Mouse (Mus musculus): ENCODE data around the gene Pdzd3. TPM values are rescaled to one million over a fixed set of nuclear protein-coding genes. Genes with fewer than 3 reads are reported as not detected.
A peak's percentile ranks its signal among the peaks of the same experiment; 100 is the strongest.

Pdzd3 gene
- polyA plus RNA-seq, 1 experiment from 2014 or later = 0.31 TPM

- H3K27ac ChIP-seq (replicated peaks) = peak within 1 kb of the TSS; percentile 56
- peak within 1 kb of the TSS; percentile 60 for H3K9ac ChIP-seq (replicated peaks)
- H3K9me3 ChIP-seq = no peaks in the 10 kb centered on the region
- H3K4me3 ChIP-seq = peak within 1 kb of the TSS; percentile 45
- peaks cover 19% of the 10 kb centered on the region for H3K4me1 ChIP-seq
- H3K36me3 ChIP-seq = no peaks in the 10 kb centered on the region
- WGBS = 83% methylated on average over 6 of the region's 6 CpGs
- peak within 1 kb of the TSS; percentile 72 for H3K4me2 ChIP-seq (replicated peaks)
- 0 out of 2 replicates have a peak, but pooled peaks have one; percentile 41 for ATAC-seq (ENCODE audit: low FRiP score, low read depth)
- no peaks in the 10 kb centered on the region for H3K27me3 ChIP-seq
Observed at GRCm38 (mm10) chr9:44268432-44268831, 17.2 kb upstream of the Pdzd3 start, which contains the start of gene Nlrx1. TSS of gene Nlrx1 (minus strand) at chr9:44268599.

- peak overlapping the region; percentile 60 for H3K9ac ChIP-seq (replicated peaks)
- H3K4me3 ChIP-seq = peak overlapping the region; percentile 45
- peak; percentile 66; the same call in 1 of the 2 replicates for ATAC-seq (ENCODE audit: low FRiP score, low read depth)
- H3K27ac ChIP-seq (replicated peaks) = peak overlapping the region; percentile 56
- no peaks in the 10 kb centered on the region for H3K9me3 ChIP-seq
- H3K27me3 ChIP-seq = no peaks in the 10 kb centered on the region
- peaks cover 19% of the 10 kb centered on the region for H3K4me1 ChIP-seq
- no peaks in the 10 kb centered on the region for H3K36me3 ChIP-seq
- peak overlapping the region; percentile 72 for H3K4me2 ChIP-seq (replicated peaks)
- 6% methylated on average over 28 of the region's 28 CpGs for WGBS
Observed at GRCm38 (mm10) chr9:44268027-44268360, 16.7 kb upstream of the Pdzd3 start.

GRCm38 (mm10) chr9:44267319-44268026 lies 16.2 kb upstream of the Pdzd3 start:
- Histone ChIP-seq H3K36me3 (no peaks in the 10 kb centered on the region), H3K4me3 (peak overlapping the region; percentile 45), H3K4me2 (replicated peaks) (peak overlapping the region; percentile 72), H3K9ac (replicated peaks) (peak overlapping the region; percentile 60), H3K27ac (replicated peaks) (peak overlapping the region; percentile 56), H3K4me1 (peaks cover 19% of the 10 kb centered on the region), H3K27me3 (no peaks in the 10 kb centered on the region), H3K9me3 (no peaks in the 10 kb centered on the region)
- no peak for ATAC-seq (ENCODE audit: low FRiP score, low read depth)
- 4% methylated on average over 23 of the region's 23 CpGs for WGBS

- H3K4me2 ChIP-seq (replicated peaks) = no peak overlapping the region
- H3K9me3 ChIP-seq = no peaks in the 10 kb centered on the region
- H3K9ac ChIP-seq (replicated peaks) = no peak overlapping the region
- WGBS = 66% methylated on average over 8 of the region's 8 CpGs
- H3K27ac ChIP-seq (replicated peaks) = peak overlapping the region; percentile 30; the same call in 1 of the 2 replicates
- H3K36me3 ChIP-seq = no peaks in the 10 kb centered on the region
- H3K4me1 ChIP-seq = peaks cover 19% of the 10 kb centered on the region
- H3K4me3 ChIP-seq = no peak overlapping the region
- no peaks in the 10 kb centered on the region for H3K27me3 ChIP-seq
- no peak for ATAC-seq (ENCODE audit: low FRiP score, low read depth)
Observed at GRCm38 (mm10) chr9:44266478-44267226, 15.4 kb upstream of the Pdzd3 start.

GRCm38 (mm10) chr9:44261388-44261787 lies 10.1 kb upstream of the Pdzd3 start:
- Histone ChIP-seq H3K27ac (replicated peaks) (no peak overlapping the region), H3K4me3 (no peak overlapping the region), H3K9me3 (no peaks in the 10 kb centered on the region), H3K4me2 (replicated peaks) (no peak overlapping the region), H3K4me1 (peaks cover 10% of the 10 kb centered on the region), H3K9ac (replicated peaks) (no peak overlapping the region), H3K36me3 (no peaks in the 10 kb centered on the region), H3K27me3 (no peaks in the 10 kb centered on the region)
- 88% methylated on average over 14 of the region's 14 CpGs for WGBS
- ATAC-seq (ENCODE audit: low FRiP score, low read depth) = no peak

- Histone ChIP-seq H3K4me3 (no peak overlapping the region), H3K27me3 (no peaks in the 10 kb centered on the region), H3K4me1 (peaks cover 25% of the 10 kb centered on the region), H3K9ac (replicated peaks) (no peak overlapping the region), H3K4me2 (replicated peaks) (no peak overlapping the region), H3K9me3 (no peaks in the 10 kb centered on the region), H3K27ac (replicated peaks) (no peak overlapping the region), H3K36me3 (no peaks in the 10 kb centered on the region)
- no peak for ATAC-seq (ENCODE audit: low FRiP score, low read depth)
- WGBS = 82% methylated on average over 10 of the region's 10 CpGs
Observed at GRCm38 (mm10) chr9:44259014-44259413, 7.7 kb upstream of the Pdzd3 start.

GRCm38 (mm10) chr9:44256213-44256612 lies 4.9 kb upstream of the Pdzd3 start:
- H3K4me2 ChIP-seq (replicated peaks) = no peak overlapping the region
- no peak overlapping the region for H3K4me3 ChIP-seq
- 0 out of 2 replicates have a peak, but pooled peaks cover 6% of the 10 kb centered on the region for H3K27me3 ChIP-seq
- no peak overlapping the region for H3K27ac ChIP-seq (replicated peaks)
- H3K9me3 ChIP-seq = no peaks in the 10 kb centered on the region
- no peak overlapping the region for H3K9ac ChIP-seq (replicated peaks)
- H3K4me1 ChIP-seq = peaks cover 35% of the 10 kb centered on the region
- H3K36me3 ChIP-seq = no peaks in the 10 kb centered on the region
- ATAC-seq (ENCODE audit: low FRiP score, low read depth) = no peak
- 88% methylated on average over 8 of the region's 8 CpGs for WGBS

- Histone ChIP-seq H3K36me3 (no peaks in the 10 kb centered on the region), H3K4me1 (peaks cover 41% of the 10 kb centered on the region), H3K9me3 (no peaks in the 10 kb centered on the region), H3K9ac (replicated peaks) (no peak overlapping the region), H3K4me2 (replicated peaks) (peak overlapping the region; percentile 16), H3K27me3 (0 out of 2 replicates have a peak, but pooled peaks cover 13% of the 10 kb centered on the region), H3K27ac (replicated peaks) (peak overlapping the region; percentile 75), H3K4me3 (no peak overlapping the region)
- 55% methylated on average over 6 of the region's 6 CpGs for WGBS
- ATAC-seq (ENCODE audit: low FRiP score, low read depth) = 0 out of 2 replicates have a peak, but pooled peaks have one; percentile 19
Observed at GRCm38 (mm10) chr9:44255136-44255521, 3.9 kb upstream of the Pdzd3 start.

GRCm38 (mm10) chr9:44254508-44255135 lies 3.4 kb upstream of the Pdzd3 start:
- ATAC-seq (ENCODE audit: low FRiP score, low read depth) = peak; percentile 49; the same call in 1 of the 2 replicates
- 5% methylated on average over 5 of the region's 5 CpGs for WGBS
- Histone ChIP-seq H3K4me3 (no peak overlapping the region), H3K4me2 (replicated peaks) (peak overlapping the region; percentile 16), H3K4me1 (peaks cover 42% of the 10 kb centered on the region), H3K36me3 (no peaks in the 10 kb centered on the region), H3K9me3 (no peaks in the 10 kb centered on the region), H3K27me3 (0 out of 2 replicates have a peak, but pooled peaks cover 13% of the 10 kb centered on the region), H3K27ac (replicated peaks) (peak overlapping the region; percentile 75), H3K9ac (replicated peaks) (no peak overlapping the region)

- ATAC-seq (ENCODE audit: low FRiP score, low read depth) = no peak
- peak overlapping the region; percentile 75; the same call in 1 of the 2 replicates for H3K27ac ChIP-seq (replicated peaks)
- H3K4me3 ChIP-seq = no peak overlapping the region
- H3K4me2 ChIP-seq (replicated peaks) = no peak overlapping the region
- no peaks in the 10 kb centered on the region for H3K36me3 ChIP-seq
- H3K4me1 ChIP-seq = peaks cover 42% of the 10 kb centered on the region
- 0 out of 2 replicates have a peak, but pooled peaks cover 13% of the 10 kb centered on the region for H3K27me3 ChIP-seq
- 80% methylated on average over 6 of the region's 6 CpGs for WGBS
- H3K9ac ChIP-seq (replicated peaks) = no peak overlapping the region
- H3K9me3 ChIP-seq = no peaks in the 10 kb centered on the region
Observed at GRCm38 (mm10) chr9:44253441-44253840, 2.2 kb upstream of the Pdzd3 start.

GRCm38 (mm10) chr9:44250445-44250844 lies 826 bp downstream of the Pdzd3 start:
- Histone ChIP-seq H3K4me1 (peaks cover 31% of the 10 kb centered on the region), H3K9me3 (no peaks in the 10 kb centered on the region), H3K4me3 (no peak overlapping the region), H3K4me2 (replicated peaks) (no peak overlapping the region), H3K27ac (replicated peaks) (no peak overlapping the region), H3K36me3 (no peaks in the 10 kb centered on the region), H3K9ac (replicated peaks) (no peak overlapping the region), H3K27me3 (0 out of 2 replicates have a peak, but pooled peaks cover 13% of the 10 kb centered on the region)
- ATAC-seq (ENCODE audit: low FRiP score, low read depth) = no peak
- whole genome bisulfite sequencing = 41% methylated on average over 4 of the region's 4 CpGs
